In the genomic region with DNA sequence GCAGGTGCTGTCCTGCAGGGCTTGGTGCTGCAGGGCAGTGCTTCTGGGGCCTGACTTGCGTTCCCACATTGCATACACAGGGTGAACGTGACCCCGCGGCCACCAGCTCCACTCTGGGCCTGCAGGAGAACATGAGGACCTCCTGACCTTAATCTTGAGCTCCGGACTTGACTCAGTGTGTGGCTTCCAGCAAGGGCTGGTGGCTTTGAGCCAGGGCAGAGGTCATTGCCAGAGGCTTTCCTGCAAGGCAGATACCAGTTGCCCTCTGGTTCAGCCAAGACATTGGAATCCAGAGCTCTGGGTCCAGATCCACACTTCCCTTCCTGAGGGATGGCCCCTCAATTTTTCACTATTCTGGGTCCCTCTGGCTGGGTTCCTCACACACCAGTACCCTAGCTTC, we compare ENCODE assay signal across 16 mouse cellular contexts. TPM values are rescaled to one million over a fixed set of nuclear protein-coding genes. Genes with fewer than 3 reads are reported as not detected.
DNase-seq lines count a peak whose midpoint lies in the region; ATAC-seq lines count a peak whose summit lies in the region.
"Had no signal": no experiment of that assay in that cellular context is flagged by ENCODE, and none has a peak within 500 bp of the region (broad histone marks: within the 10 kb centered on the region; RNA-seq: fewer than 3 reads in every experiment).

No protein-coding gene starts in this region.

- no peaks in the 10 kb centered on the region for H3K4me1 ChIP-seq in kidney, embryonic 14.5 days (ENCODE audit: control insufficient read depth, insufficient read depth, low read length)
- H3K4me1 ChIP-seq in hindbrain, embryonic 10.5 days (replicated peaks): peaks cover 15% of the 10 kb centered on the region
- H3K4me1 ChIP-seq: midbrain, embryonic 12.5 days had no signal

- H3K4me2 ChIP-seq in kidney, embryonic 14.5 days (replicated peaks; ENCODE audit: low read depth, low read length): no peak overlapping the region
- H3K4me2 ChIP-seq: limb, embryonic 13.5 days; midbrain, embryonic 12.5 days; neural tube, embryonic 13.5 days had no signal

- H3K9me3 ChIP-seq in kidney, embryonic 14.5 days (ENCODE audit: control insufficient read depth, low read length): no peaks in the 10 kb centered on the region
- H3K9me3 ChIP-seq in hindbrain, embryonic 10.5 days: no peaks in the 10 kb centered on the region
- H3K9me3 ChIP-seq: forebrain, embryonic 10.5 days; limb, embryonic 13.5 days; midbrain, embryonic 12.5 days; neural tube, embryonic 13.5 days had no signal

- ATAC-seq in kidney, embryonic 14.5 days (ENCODE audit: low FRiP score, low TSS enrichment): no peak
- ATAC-seq: Patski had no signal

- no peak overlapping the region for H3K4me3 ChIP-seq in kidney, embryonic 14.5 days (ENCODE audit: low read length)
- H3K4me3 ChIP-seq in hindbrain, embryonic 10.5 days: no peak overlapping the region
- H3K4me3 ChIP-seq: forebrain, embryonic 10.5 days; limb, embryonic 13.5 days; midbrain, embryonic 12.5 days; neural tube, embryonic 13.5 days had no signal

- WGBS in kidney, embryonic 14.5 days: 71% methylated on average over 5 of the region's 5 CpGs
- WGBS in hindbrain, embryonic 10.5 days: 64% methylated on average over 5 of the region's 5 CpGs

- no peak overlapping the region for H3K27ac ChIP-seq in kidney, embryonic 14.5 days (ENCODE audit: low read depth, low read length)
- no peak overlapping the region for H3K27ac ChIP-seq in hindbrain, embryonic 10.5 days
- H3K27ac ChIP-seq: forebrain, embryonic 10.5 days; limb, embryonic 13.5 days; midbrain, embryonic 12.5 days; neural tube, embryonic 13.5 days had no signal

- H3K36me3 ChIP-seq in kidney, embryonic 14.5 days (ENCODE audit: control insufficient read depth, insufficient read depth, low read length): no peaks in the 10 kb centered on the region
- H3K36me3 ChIP-seq in hindbrain, embryonic 10.5 days: no peaks in the 10 kb centered on the region
- H3K36me3 ChIP-seq: forebrain, embryonic 10.5 days; limb, embryonic 13.5 days; midbrain, embryonic 12.5 days; neural tube, embryonic 13.5 days had no signal

- peaks cover 12% of the 10 kb centered on the region for H3K27me3 ChIP-seq in kidney, embryonic 14.5 days (ENCODE audit: control insufficient read depth, insufficient read depth, low read length)
- peaks cover 57% of the 10 kb centered on the region for H3K27me3 ChIP-seq in hindbrain, embryonic 10.5 days (ENCODE audit: insufficient read depth, poor library complexity, severe bottlenecking)
- H3K27me3 ChIP-seq: Patski had no signal

- peak; percentile 67 for DNase-seq in cerebellum, adult 9-11 months
- no peak for DNase-seq in cerebellum, postnatal 36 days
- peak; percentile 77 for DNase-seq in kidney, adult 9 months
- DNase-seq in ovary, postnatal 36 days (ENCODE audit: low spot score): peak; percentile 48
- DNase-seq in ovary, postnatal 10 days (ENCODE audit: low spot score): no peak
- DNase-seq in kidney, postnatal 25 days: peak; percentile 77 to 78
- no peak for DNase-seq in hindbrain, embryonic 10.5 days (ENCODE audit: low spot score)
- DNase-seq: gastrocnemius, postnatal 14 days; retina, postnatal 1 day; right cerebral cortex, postnatal 4 days had no signal

- H3K9ac ChIP-seq in kidney, embryonic 14.5 days (ENCODE audit: low read depth, low read length): no peak overlapping the region
- H3K9ac ChIP-seq: limb, embryonic 13.5 days; midbrain, embryonic 12.5 days; neural tube, embryonic 13.5 days had no signal

RNA-seq across cellular contexts. Expression of a gene that starts 4.8 kb away (rescaled TPM):
- polyA plus RNA-seq in kidney, embryonic 14.5 days (2014; fragmentation: Nextera tagmentation; extraction: Ambion mirVana): 2.2 and 2.8 TPM in 2 replicates
- polyA plus RNA-seq in hindbrain, embryonic 10.5 days (2016; fragmentation: Nextera tagmentation; extraction: Ambion mirVana): 5.8 and 6.6 TPM in 2 replicates

RNA-seq across cellular contexts. Expression of a gene that starts 15.1 kb away (rescaled TPM):
- polyA plus RNA-seq in kidney, embryonic 14.5 days (2014; fragmentation: Nextera tagmentation; extraction: Ambion mirVana): 0.61 and 0.76 TPM in 2 replicates
- 0.83 and 1.8 TPM in 2 replicates for polyA plus RNA-seq in hindbrain, embryonic 10.5 days (2016; fragmentation: Nextera tagmentation; extraction: Ambion mirVana)
- polyA plus RNA-seq: Patski had no signal

RNA-seq across cellular contexts. Expression of a gene that starts 33.6 kb away (rescaled TPM):
- 8.7 and 12.9 TPM in 2 replicates for polyA plus RNA-seq in kidney, embryonic 14.5 days (2014; fragmentation: Nextera tagmentation; extraction: Ambion mirVana)
- 10.5 and 12.4 TPM in 2 replicates for polyA plus RNA-seq in hindbrain, embryonic 10.5 days (2016; fragmentation: Nextera tagmentation; extraction: Ambion mirVana)

RNA-seq across cellular contexts. Expression of a gene that starts 53.0 kb away (rescaled TPM):
- 1.3 and 2.2 TPM in 2 replicates for polyA plus RNA-seq in kidney, embryonic 14.5 days (2014; fragmentation: Nextera tagmentation; extraction: Ambion mirVana)
- 1.4 and 1.6 TPM in 2 replicates for polyA plus RNA-seq in hindbrain, embryonic 10.5 days (2016; fragmentation: Nextera tagmentation; extraction: Ambion mirVana)

Comparison
In these comparisons a context has a peak if more than half of its experiments do, and no peak if none do; other contexts are left out.
1. DNase-seq: peak in cerebellum, adult 9-11 months (single experiment), kidney, adult 9 months (single experiment), ovary, postnatal 36 days (single experiment) and kidney, postnatal 25 days (2 of 2); none in cerebellum, postnatal 36 days (0 of 2), ovary, postnatal 10 days (single experiment) and hindbrain, embryonic 10.5 days (single experiment).